Mouse (Mus musculus) gastrocnemius, adult 2 months (tissue): ENCODE results near the gene Klhl23. TPM values are rescaled to one million over a fixed set of nuclear protein-coding genes. Genes with fewer than 3 reads are reported as not detected.

Source experiments
- DNase-seq: peaks from one replicate; pipeline ENCODE4 v3.0.0; 2022
- H3K27ac ChIP-seq: fragments of 200-600 bp; 2 replicates; pipeline ENCODE4 v1.8.1; 2022; ENCODE audit warnings: mild to moderate bottlenecking
- H3K4me3 ChIP-seq: fragments of 200-600 bp; 2 replicates; pipeline ENCODE4 v1.8.1; 2022; ENCODE audit warnings: mild to moderate bottlenecking, moderate library complexity
- CTCF ChIP-seq: fragments of 200-600 bp; IDR thresholded peaks from 2 replicates; pipeline ENCODE4 v1.8.1; 2022; ENCODE audit warnings: antibody characterized with exemption, mild to moderate bottlenecking, moderate library complexity
- intact Hi-C: fragments of 180-260 bp; cut with DNase I; formaldehyde crosslinking; loops from one replicate; pipeline ENCODE4 v1.15.1; 2025
- total RNA-seq, 2 experiments: library from RNA; stranded (reverse); gene quantifications; 2 replicates each; pipeline ENCODE4 v1.2.3; 2021

The Klhl23 gene
- total RNA-seq, 2 experiments from 2014 or later = 13.4 to 15.6 TPM

DNA sequence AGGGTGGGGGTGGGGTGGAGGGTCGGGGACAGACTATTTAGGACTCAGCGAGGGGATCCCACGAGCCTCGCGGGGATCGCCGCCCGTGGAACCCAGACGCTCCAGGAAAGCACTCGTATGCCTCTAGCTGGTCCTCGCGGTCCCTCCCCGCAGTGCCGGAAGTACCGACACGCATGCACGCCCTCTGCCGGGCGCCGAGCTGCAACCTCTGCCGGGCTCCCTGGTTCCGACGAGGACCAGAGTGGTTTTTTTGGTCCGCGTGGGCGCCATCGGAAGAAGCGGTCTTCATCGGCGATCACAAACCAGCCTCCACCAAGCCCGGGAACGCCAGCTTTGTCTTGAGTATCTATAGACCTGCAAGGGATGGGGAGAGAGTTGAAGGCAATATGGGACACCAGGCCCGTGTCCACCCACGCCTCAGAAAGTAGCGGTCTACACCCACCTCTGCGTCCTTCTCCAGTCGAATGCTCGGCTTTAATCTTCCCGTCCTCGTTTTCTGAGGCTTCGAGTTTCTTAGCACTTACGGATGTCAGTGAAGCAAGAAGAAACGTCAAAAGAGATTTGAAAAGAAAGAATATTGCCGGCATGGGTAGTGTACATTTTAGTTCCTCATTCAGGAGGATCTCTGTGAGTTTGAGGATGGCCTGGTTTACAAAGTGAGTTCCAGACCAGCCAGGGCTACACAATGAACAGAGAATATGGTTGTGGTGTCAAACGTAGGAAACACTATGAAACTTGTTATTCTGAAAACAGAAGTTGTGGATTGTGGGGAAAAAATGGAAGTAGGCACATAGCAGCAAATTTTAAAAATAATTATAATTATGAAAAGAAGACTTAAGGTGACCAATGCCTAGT lies 63.9 kb downstream of the Klhl23 start, which contains the start of gene Mettl5:
TSS of gene Mettl5 (minus strand) at position 165 of the 855 bp plus-strand sequence.
- intact Hi-C loops = no loop called here
- peak; percentile 92 for DNase-seq
- peak within 1 kb of the TSS; percentile 83 for H3K27ac ChIP-seq
- TF ChIP-seq CTCF = peak; percentile 81
- H3K4me3 ChIP-seq = peak within 1 kb of the TSS; percentile 90

Other genes with a start within 250 kb of the Klhl23 start
- not detected for gene Lrp2, start 235.9 kb upstream of the Klhl23 start, total RNA-seq
- gene Bbs5, start 174.8 kb upstream of the Klhl23 start, total RNA-seq = 1 to 10 TPM; 3.7 to 4.6 TPM
- gene Klhl41, start 151.8 kb upstream of the Klhl23 start, total RNA-seq = 100 to 1,000 TPM; 511 to 652 TPM
- gene Fastkd1, start 108.4 kb upstream of the Klhl23 start, total RNA-seq = 10 to 100 TPM; 15.2 to 20.3 TPM
- gene Ppig, start 99.4 kb upstream of the Klhl23 start, total RNA-seq = 10 to 100 TPM; 31.8 to 35.3 TPM
- under 1 TPM; 0.38 to 0.56 TPM for gene Ccdc173, start 32.4 kb upstream of the Klhl23 start, total RNA-seq
- gene Phospho2, start 32.3 kb upstream of the Klhl23 start, total RNA-seq = 10 to 100 TPM; 18.9 to 20.6 TPM
- 10 to 100 TPM; 56.1 to 59.5 TPM for gene Ssb, start 39.6 kb downstream of the Klhl23 start, total RNA-seq
- 10 to 100 TPM; 11.1 to 16.0 TPM for gene Mettl5, start 63.7 kb downstream of the Klhl23 start, total RNA-seq
- gene Ubr3, start 75.3 kb downstream of the Klhl23 start, total RNA-seq = 100 to 1,000 TPM; 193 to 217 TPM
- gene Myo3b, start 217.2 kb downstream of the Klhl23 start, total RNA-seq = not detected